Mouse (Mus musculus): ENCODE data around the gene Lrig2. TPM values are rescaled to one million over a fixed set of nuclear protein-coding genes. Genes with fewer than 3 reads are reported as not detected.

Gene Lrig2
- polyA plus RNA-seq, 1 experiment from 2014 or later, result 12.7 TPM

GRCm38 (mm10) chr3:104349847-104350228, 161.9 kb downstream of the Lrig2 start:
- Histone ChIP-seq H3K9me3 (replicated peaks; ENCODE audit: control insufficient read depth, low read length) (no peaks in the 10 kb centered on the region), H3K27ac (ENCODE audit: low read depth, low read length) (no peak overlapping the region), H3K4me1 (ENCODE audit: control insufficient read depth, insufficient read depth, low read length) (peaks cover 19% of the 10 kb centered on the region), H3K4me2 (no peak overlapping the region), H3K27me3 (ENCODE audit: control insufficient read depth, insufficient read depth, low read length) (no peaks in the 10 kb centered on the region), H3K36me3 (ENCODE audit: control insufficient read depth, insufficient read depth, low read length) (no peaks in the 10 kb centered on the region), H3K4me3 (ENCODE audit: low read depth, low read length) (no peak overlapping the region), H3K9ac (ENCODE audit: low read depth, low read length) (no peak overlapping the region)
- WGBS (ENCODE audit: insufficient replicate concordance), result 77% methylated on average over 2 of the region's 2 CpGs
- no peak for ATAC-seq (replicated peaks; ENCODE audit: insufficient number of reproducible peaks, low FRiP score, low TSS enrichment)

GRCm38 (mm10) chr3:104349203-104349846, 162.4 kb downstream of the Lrig2 start:
- no peak for ATAC-seq (replicated peaks; ENCODE audit: insufficient number of reproducible peaks, low FRiP score, low TSS enrichment)
- no peak overlapping the region for H3K27ac ChIP-seq (ENCODE audit: low read depth, low read length)
- H3K9me3 ChIP-seq (replicated peaks; ENCODE audit: control insufficient read depth, low read length), result no peaks in the 10 kb centered on the region
- no peaks in the 10 kb centered on the region for H3K36me3 ChIP-seq (ENCODE audit: control insufficient read depth, insufficient read depth, low read length)
- H3K27me3 ChIP-seq (ENCODE audit: control insufficient read depth, insufficient read depth, low read length), result no peaks in the 10 kb centered on the region
- no peak overlapping the region for H3K4me3 ChIP-seq (ENCODE audit: low read depth, low read length)
- H3K9ac ChIP-seq (ENCODE audit: low read depth, low read length), result no peak overlapping the region
- 47% methylated on average over 8 of the region's 8 CpGs for WGBS (ENCODE audit: insufficient replicate concordance)
- no peak overlapping the region for H3K4me2 ChIP-seq
- peaks cover 19% of the 10 kb centered on the region for H3K4me1 ChIP-seq (ENCODE audit: control insufficient read depth, insufficient read depth, low read length)

Other genes with a start within 250 kb of the Lrig2 start
- 76.4 and 84.3 TPM in 2 replicates for gene Slc16a1, start 126.8 kb upstream of the Lrig2 start, polyA plus RNA-seq (2014; fragmentation: Nextera tagmentation; extraction: Ambion mirVana)

Data from heart, embryonic 11.5 days (tissue).